16 mouse cellular contexts compared by ENCODE assay signal in genomic region chr7:111189731-111190130, GRCm38 (mm10).
"Had no signal": no experiment of that assay in that cellular context is flagged by ENCODE, and none has a peak within 500 bp of the region (broad histone marks: within the 10 kb centered on the region; RNA-seq: fewer than 3 reads in every experiment).

No protein-coding gene starts in this region.

- H3K9me3 ChIP-seq: megakaryocyte, embryonic 14.5 days; midbrain, embryonic 13.5 days; midbrain, embryonic 15.5 days; neural tube, embryonic 12.5 days; stomach, embryonic 15.5 days had no signal

- H3K27ac ChIP-seq: macrophage; midbrain, embryonic 13.5 days; midbrain, embryonic 15.5 days; neural tube, embryonic 12.5 days; stomach, embryonic 15.5 days; stomach, postnatal 0 days had no signal

- H3K36me3 ChIP-seq: midbrain, embryonic 13.5 days; midbrain, embryonic 15.5 days; neural tube, embryonic 12.5 days; stomach, embryonic 15.5 days had no signal

- H3K4me2 ChIP-seq: midbrain, embryonic 11.5 days; midbrain, embryonic 13.5 days; midbrain, embryonic 15.5 days; neural tube, embryonic 12.5 days; stomach, embryonic 15.5 days had no signal

- H3K9ac ChIP-seq: liver, postnatal 0 days; midbrain, embryonic 13.5 days; midbrain, embryonic 15.5 days; neural tube, embryonic 12.5 days; stomach, embryonic 15.5 days had no signal

- DNase-seq: liver, postnatal 0 days; lung, adult 2 months; lung, postnatal 14 days; lung, postnatal 36 days; right cerebral cortex, postnatal 14 days; thymus, adult 2 months; thymus, postnatal 25 days; thymus, postnatal 4 days had no signal

- H3K27me3 ChIP-seq: midbrain, embryonic 13.5 days; midbrain, embryonic 15.5 days; neural tube, embryonic 12.5 days; stomach, embryonic 15.5 days had no signal

- H3K4me3 ChIP-seq: megakaryocyte, embryonic 14.5 days; midbrain, embryonic 13.5 days; midbrain, embryonic 15.5 days; neural tube, embryonic 12.5 days; stomach, embryonic 15.5 days had no signal

- H3K4me1 ChIP-seq: megakaryocyte, embryonic 14.5 days; midbrain, embryonic 13.5 days; midbrain, embryonic 15.5 days; neural tube, embryonic 12.5 days; stomach, embryonic 15.5 days had no signal

- ATAC-seq: liver, postnatal 0 days; midbrain, embryonic 13.5 days; midbrain, embryonic 15.5 days had no signal
